Mouse (Mus musculus) natural killer cell, adult 2 months (primary cell): Measurements from ENCODE around the gene Tmem50b.

Experiments
- DNase-seq, 2 experiments: peaks; one replicate each; pipeline ENCODE4 v3.0.0; 2022; ENCODE audit warnings: low spot score in 2 of 2

Gene Tmem50b

GRCm38 (mm10) chr16:91565292-91565951 lies 32.2 kb downstream of the Tmem50b start:
- no peak for DNase-seq

DNA sequence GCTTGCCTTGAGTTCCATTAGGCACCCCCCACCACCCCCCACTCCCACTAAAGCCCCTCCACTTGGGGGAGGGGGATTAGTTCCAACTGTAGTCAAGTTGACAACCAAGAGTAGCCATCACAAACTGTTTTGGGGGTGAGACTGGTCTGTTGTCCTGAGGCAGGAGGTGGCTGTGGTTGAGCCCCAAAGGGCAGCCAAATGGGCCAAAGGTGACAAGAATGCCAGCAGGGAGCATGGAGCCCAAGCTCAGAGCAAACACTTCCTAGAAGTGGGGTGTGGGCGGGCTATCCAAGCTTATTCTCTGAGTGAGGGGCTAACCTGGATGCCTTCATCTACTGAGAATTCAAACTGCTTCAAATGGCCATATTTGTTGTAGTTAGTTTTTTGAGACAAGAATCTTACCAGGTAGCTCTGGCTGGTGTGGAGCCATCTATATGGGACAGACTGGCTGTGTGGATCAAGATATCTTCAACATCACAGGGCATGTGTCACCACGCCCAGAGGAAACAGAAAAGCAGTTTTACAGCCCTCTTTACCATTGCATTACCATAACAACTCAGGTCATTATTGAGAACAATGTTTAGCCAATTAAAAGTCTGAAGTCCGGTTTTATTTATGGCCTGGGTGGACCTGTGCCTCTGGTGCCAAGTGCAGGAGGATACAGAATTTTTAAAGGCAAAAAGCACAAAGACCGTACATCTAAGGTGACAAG lies 32.9 kb downstream of the Tmem50b start:
- DNase-seq: no peak

DNA sequence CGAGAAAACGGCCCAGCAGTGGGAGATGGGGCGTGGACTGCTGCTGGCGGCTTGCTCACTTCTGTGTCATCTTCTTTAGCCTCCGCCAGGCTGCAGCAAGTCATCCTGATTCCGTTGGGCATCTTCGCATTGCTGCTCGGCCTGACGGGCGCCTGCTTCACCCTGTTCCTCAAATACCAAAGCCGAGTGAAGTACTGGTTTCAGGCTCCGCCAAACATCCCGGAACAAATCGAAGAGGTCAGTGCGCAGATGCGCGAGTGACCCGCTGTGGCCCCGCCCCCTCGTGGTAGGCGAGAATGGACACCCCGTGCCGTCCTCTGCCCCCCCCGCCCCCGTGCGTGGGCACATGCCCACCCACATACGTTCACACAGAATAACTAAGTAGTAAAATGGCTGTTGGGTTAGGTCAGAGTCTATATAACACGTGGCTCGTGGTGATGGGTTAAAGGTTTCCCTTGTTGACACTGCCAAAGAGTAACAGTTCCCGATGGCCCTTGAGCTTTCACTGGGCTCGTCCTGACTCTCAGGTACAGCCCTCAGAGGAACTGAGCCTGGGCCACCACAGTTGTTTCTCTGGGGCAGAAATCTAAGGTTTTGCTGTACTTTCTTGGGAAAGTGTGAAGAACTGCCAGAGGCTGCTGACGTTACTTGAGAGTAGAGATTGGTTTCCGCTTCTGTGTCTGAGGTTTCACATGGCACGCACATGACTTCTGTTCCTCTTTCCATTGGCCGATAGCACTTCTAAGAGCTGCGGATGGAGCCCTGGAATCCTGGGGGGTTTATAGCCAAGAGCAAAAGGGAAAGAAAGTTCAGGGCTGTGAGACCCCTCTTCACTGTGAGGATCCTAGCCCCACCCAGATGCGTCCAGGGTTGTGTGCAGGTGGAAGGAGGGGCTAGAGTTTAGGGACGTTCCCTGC lies 35.8 kb downstream of the Tmem50b start:
- DNase-seq: peak in 1 of 2 experiments; percentile 51

DNA sequence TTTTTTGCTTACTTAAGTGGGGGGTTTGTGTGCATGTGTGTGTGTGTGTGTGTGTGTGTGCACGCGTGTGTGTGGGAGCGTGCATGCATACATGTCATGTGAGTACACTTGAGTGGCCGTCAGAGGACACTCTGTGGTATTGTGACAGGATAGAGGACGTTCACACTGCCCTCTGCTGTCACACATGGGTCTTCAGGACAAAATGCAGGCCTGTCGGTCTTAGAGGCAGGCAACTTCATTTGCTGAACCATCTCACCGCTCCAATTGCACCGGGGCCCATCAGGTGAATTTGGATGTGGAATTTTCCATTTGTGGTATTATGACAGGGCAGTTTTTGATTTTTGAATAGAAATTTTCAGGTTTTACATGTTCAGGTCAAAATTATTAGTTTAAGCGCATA lies 36.5 kb downstream of the Tmem50b start:
- DNase-seq: peak; percentile 30 to 52

DNA sequence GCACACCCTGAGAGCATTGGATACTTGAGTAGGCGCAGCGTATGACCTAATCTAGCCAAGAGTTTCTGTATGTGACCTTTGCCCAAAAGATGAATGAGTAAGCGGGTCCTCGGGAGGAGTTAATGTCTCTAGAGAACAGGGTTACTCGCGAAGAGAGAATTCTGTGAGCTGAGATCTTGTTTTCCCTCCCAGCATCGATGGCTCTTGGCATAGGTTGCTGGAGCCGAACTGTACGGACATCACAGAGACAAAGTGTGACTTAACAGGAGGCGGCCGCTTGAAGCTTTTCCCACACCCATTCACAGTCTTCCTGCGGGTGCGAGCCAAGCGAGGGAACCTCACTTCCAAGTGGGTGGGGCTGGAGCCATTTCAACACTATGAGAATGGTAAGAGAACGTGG lies 39.9 kb downstream of the Tmem50b start:
- DNase-seq: no peak

- no peak for DNase-seq
Observed at GRCm38 (mm10) chr16:91557214-91557613, 40.4 kb downstream of the Tmem50b start.

DNA sequence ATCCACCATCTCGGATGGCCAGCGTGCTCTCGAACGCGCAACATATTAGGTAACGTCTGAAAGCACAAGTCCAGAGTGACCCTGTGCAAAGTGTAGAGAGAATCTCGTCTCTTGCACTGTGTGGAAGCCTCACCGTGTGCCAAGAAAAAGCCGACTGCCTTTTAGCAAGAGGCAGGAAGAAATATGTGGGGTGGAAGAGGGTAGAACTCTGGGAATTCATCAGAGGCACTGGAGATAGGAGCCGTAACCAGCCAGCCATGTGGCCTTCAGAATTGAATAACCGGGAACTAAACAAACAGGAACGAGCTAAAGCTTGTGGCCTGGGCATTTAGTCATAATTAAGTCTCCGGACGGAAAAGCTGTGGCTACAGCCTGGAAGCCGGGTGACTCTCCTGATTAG lies 40.9 kb downstream of the Tmem50b start:
- no peak for DNase-seq

DNA sequence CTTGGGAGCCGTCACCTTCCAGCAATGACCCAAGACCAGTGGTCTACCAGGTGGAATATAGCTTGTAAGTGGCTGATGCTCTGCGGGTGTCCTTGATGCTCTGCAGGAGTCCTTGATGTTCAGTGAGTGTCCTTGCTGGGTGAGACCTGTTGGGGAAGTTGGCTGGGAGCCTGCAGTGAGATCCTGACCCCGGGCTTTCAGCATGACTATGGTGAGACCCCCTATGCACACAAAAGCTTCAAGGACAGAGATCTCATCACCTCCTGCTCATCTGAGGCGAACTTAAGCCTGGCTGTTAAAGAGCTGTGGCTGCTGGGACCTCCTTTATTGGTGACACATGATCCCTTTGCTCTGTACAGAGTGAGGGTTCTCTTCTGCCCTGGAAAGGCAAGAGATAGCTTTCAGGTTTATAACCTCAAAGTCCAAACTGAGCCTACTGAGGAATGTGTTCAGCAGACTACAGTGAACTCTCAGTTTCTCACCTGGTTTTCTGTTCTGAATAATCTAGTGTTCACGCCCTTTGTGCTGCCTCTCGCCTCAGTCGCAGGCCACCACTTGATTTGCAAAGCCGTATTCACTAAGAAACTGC lies 42.5 kb downstream of the Tmem50b start:
- no peak for DNase-seq

GRCm38 (mm10) chr16:91553625-91554024 lies 44.0 kb downstream of the Tmem50b start:
- DNase-seq: peak in 1 of 2 experiments; percentile 38

- DNase-seq: no peak
Observed at GRCm38 (mm10) chr16:91552072-91552471, 45.5 kb downstream of the Tmem50b start.

GRCm38 (mm10) chr16:91551081-91551524 lies 46.5 kb downstream of the Tmem50b start:
- no peak for DNase-seq

GRCm38 (mm10) chr16:91549616-91550015 lies 48.0 kb downstream of the Tmem50b start:
- no peak for DNase-seq

GRCm38 (mm10) chr16:91548996-91549395 lies 48.6 kb downstream of the Tmem50b start:
- DNase-seq: no peak

DNA sequence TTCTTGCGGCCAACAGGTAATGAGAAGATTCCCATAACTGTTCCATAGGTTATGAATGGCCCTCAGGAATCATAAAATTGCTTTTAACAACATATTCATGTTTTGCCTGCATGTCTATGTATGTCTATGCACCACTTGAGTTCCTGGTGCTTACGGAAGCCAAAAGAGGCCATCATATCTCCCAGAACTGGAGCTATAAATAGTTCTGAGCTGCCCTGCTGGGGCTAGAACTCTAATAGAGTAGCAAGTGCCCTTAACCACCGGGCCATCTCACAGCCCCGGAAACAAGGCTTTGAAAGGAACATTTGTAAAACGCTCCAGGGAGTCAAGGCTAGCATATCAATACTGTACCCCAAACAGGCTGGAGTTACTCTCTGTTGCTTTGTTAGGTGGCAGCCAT lies 49.0 kb downstream of the Tmem50b start:
- no peak for DNase-seq

DNA sequence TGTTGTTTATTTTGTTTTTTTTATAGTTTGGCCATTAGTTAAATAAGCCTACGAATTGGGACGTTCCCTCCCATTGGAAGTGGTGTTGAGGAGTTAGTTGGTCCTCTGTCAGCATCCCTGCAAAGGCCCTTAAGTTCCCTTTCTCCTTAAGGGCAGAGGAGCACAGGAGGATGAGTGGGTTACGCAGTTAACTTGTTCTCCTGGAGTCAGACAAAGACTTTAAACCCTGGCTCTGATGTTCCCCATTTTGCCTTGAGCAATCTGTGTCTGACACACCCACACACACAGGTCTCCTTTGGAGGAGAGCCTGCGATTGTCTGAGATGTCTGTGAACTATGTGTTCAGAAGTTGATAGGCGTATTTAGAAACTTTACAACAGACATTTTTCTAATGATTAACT lies 49.6 kb downstream of the Tmem50b start:
- no peak for DNase-seq

DNA sequence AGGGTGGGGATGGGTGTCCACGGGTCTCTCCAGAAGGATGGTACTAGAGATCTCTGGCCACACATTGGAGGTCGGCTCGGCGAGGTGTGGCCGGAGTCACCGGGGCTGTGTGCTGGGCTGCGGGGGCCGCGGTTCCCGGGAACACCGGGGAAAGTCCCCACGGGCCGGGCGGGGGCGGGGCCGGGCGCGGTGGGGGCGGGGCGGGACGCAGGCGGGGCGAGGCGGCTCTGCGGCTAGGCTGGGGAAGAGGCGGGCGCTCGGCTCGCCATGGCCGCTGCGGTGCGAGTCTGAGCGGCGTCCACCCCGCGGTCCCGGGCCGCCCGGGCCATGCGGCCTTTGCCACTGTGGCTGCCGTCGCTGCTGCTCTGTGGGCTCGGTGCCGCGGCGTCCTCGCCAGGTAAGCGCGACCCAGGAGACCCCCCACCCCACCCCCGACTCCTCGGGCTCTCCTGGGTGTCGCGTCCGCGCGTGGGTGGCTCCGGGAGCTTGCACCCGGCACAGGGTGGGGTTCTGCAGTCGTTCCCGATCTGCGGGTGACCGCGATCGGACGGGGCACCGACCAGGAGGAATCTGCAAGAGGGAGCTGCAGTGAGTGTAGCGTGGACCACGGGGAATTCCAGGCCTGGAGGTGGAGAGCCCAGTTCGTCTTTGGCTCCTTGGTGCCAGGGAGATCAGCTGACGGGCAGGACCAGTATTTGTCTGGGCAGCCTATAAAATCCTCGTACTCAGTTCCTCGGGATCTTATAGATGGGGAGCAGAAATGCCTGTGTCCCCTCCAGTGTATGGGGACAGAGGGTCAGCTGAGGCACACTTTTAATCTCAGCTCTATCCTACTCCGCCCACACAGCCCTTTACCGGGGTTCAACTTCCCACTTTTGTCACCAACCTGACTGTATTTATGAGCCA lies 50.5 kb downstream of the Tmem50b start, which contains the start of gene Ifngr2:
Ifngr2 (plus strand) TSS at position 237 of the 906 bp plus-strand sequence.
- peak; percentile 21 to 57 for DNase-seq

GRCm38 (mm10) chr16:91546391-91546835 lies 51.2 kb downstream of the Tmem50b start:
- DNase-seq: peak; percentile 52 to 63

- peak; percentile 21 to 65 for DNase-seq
Observed at GRCm38 (mm10) chr16:91545597-91546281, 51.9 kb downstream of the Tmem50b start.

DNA sequence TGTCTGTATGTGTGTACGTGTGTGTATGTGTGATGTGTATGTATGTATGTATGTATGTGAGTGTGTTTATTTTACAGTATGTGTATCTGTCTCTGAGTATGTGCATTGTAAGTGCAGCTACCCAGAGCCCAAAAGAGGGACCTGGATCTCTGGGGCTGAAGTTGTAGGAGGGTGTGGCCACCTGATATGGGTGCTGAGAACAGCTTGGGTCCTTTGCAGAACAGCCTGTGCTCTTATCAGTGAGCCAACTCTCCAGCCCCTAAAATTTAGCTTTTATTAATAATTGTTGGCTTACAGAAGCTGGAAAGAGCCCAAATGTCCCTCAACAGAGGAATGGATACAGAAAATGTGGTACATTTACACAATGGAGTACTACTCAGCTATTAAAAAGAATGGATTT lies 54.0 kb downstream of the Tmem50b start:
- DNase-seq: no peak

DNA sequence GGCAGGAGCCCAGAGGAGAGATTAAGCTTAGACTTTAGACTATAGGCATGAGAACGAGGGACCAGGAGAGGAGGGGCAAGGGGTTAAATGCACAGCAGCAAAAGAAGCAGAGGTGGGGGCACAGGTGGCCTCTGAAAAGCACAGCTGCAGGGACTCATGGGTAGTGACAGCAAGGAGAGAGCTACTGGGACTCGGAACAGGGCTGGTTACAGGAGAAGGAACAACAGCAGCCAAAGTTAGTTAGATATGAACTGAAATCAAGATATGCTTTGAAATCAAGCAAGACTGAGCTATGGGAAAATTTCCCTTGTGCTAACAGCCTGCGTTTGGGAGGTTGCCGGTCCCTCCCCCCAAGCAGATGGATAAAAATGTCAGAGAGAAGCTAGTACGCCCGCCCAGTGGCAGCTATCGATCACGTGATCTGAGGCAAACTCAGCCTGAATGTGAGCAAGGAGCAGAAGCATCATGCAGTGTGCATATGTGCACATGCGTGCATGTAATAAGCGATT lies 56.0 kb downstream of the Tmem50b start:
- DNase-seq: no peak
